24 mouse cellular contexts compared by ENCODE assay signal in genomic region chr5:31816082-31816481, GRCm38 (mm10).
"Had no signal": no experiment of that assay in that cellular context is flagged by ENCODE, and none has a peak within 500 bp of the region (broad histone marks: within the 10 kb centered on the region; RNA-seq: fewer than 3 reads in every experiment).

No protein-coding gene starts in this region.

- H3K27me3 ChIP-seq: heart, embryonic 13.5 days; heart, embryonic 15.5 days; hindbrain, embryonic 13.5 days; hindbrain, embryonic 15.5 days; kidney, embryonic 15.5 days; limb, embryonic 13.5 days; limb, embryonic 15.5 days; liver, embryonic 12.5 days had no signal

- H3K27ac ChIP-seq: heart, adult 2 months; heart, embryonic 13.5 days; heart, embryonic 15.5 days; hindbrain, embryonic 13.5 days; hindbrain, embryonic 15.5 days; hindbrain, postnatal 0 days; limb, embryonic 13.5 days; limb, embryonic 15.5 days; liver, embryonic 12.5 days; liver, embryonic 14.5 days had no signal

- H3K9me3 ChIP-seq: heart, embryonic 13.5 days; heart, embryonic 15.5 days; hindbrain, embryonic 13.5 days; hindbrain, embryonic 15.5 days; kidney, embryonic 15.5 days; limb, embryonic 13.5 days; limb, embryonic 15.5 days; liver, embryonic 12.5 days had no signal

- DNase-seq: gastrocnemius, postnatal 14 days; gastrocnemius, postnatal 36 days; heart, adult 11 months; heart, adult 2 months; heart, postnatal 14 days; heart, postnatal 36 days; kidney, adult 18-20 months; kidney, postnatal 10 days; kidney, postnatal 25 days; layer of hippocampus, adult 9-11 months; layer of hippocampus, postnatal 36 days; left cerebral cortex, postnatal 4 days had no signal

- H3K4me2 ChIP-seq: heart, embryonic 11.5 days; heart, embryonic 13.5 days; heart, embryonic 15.5 days; hindbrain, embryonic 13.5 days; hindbrain, embryonic 15.5 days; kidney, embryonic 15.5 days; limb, embryonic 13.5 days; limb, embryonic 15.5 days; liver, embryonic 12.5 days had no signal

- ATAC-seq: hindbrain, postnatal 0 days; intestine, embryonic 16.5 days; liver, embryonic 12.5 days had no signal

- H3K9ac ChIP-seq: heart, embryonic 13.5 days; heart, embryonic 15.5 days; hindbrain, embryonic 13.5 days; hindbrain, embryonic 15.5 days; kidney, embryonic 15.5 days; limb, embryonic 13.5 days; limb, embryonic 15.5 days; liver, embryonic 12.5 days; liver, embryonic 14.5 days had no signal

- H3K4me1 ChIP-seq: hindbrain, embryonic 15.5 days had no signal

- H3K4me3 ChIP-seq: heart, adult 2 months; heart, embryonic 13.5 days; heart, embryonic 15.5 days; hindbrain, embryonic 13.5 days; hindbrain, embryonic 15.5 days; kidney, embryonic 15.5 days; limb, embryonic 13.5 days; limb, embryonic 15.5 days; liver, embryonic 12.5 days had no signal

- H3K36me3 ChIP-seq: heart, embryonic 13.5 days; heart, embryonic 15.5 days; hindbrain, embryonic 13.5 days; hindbrain, embryonic 15.5 days; kidney, embryonic 15.5 days; limb, embryonic 13.5 days; limb, embryonic 15.5 days; liver, embryonic 12.5 days had no signal
